Mouse (Mus musculus) adrenal gland, postnatal 14 days (tissue): ENCODE results near the gene Hdac10. TPM values are rescaled to one million over a fixed set of nuclear protein-coding genes. Genes with fewer than 3 reads are reported as not detected.

Experiments used
- DNase-seq: peaks from one replicate; pipeline ENCODE4 v3.0.0; 2021; ENCODE audit warnings: mixed read lengths
- total RNA-seq: library from RNA; stranded (reverse); gene quantifications from 2 replicates; pipeline ENCODE4 v1.2.3, GENCODE M21; 2021

Hdac10 gene
- total RNA-seq, 1 experiment from 2014 or later = 11.9 TPM

GRCm38 (mm10) chr15:89148496-89149270, 20.2 kb upstream of the Hdac10 start:
- no peak for DNase-seq

GRCm38 (mm10) chr15:89147895-89148294, 19.4 kb upstream of the Hdac10 start:
- DNase-seq = no peak

- DNase-seq = no peak
Measured at GRCm38 (mm10) chr15:89147456-89147855, 19.0 kb upstream of the Hdac10 start.

- DNase-seq = no peak
Measured at GRCm38 (mm10) chr15:89147024-89147423, 18.5 kb upstream of the Hdac10 start.

GRCm38 (mm10) chr15:89146537-89146936, 18.0 kb upstream of the Hdac10 start:
- DNase-seq = peak; percentile 65

- no peak for DNase-seq
Measured at GRCm38 (mm10) chr15:89145813-89146350, 17.4 kb upstream of the Hdac10 start.

GRCm38 (mm10) chr15:89144965-89145364, 16.5 kb upstream of the Hdac10 start:
- DNase-seq = no peak

GRCm38 (mm10) chr15:89143134-89143533, 14.6 kb upstream of the Hdac10 start:
- no peak for DNase-seq

- no peak for DNase-seq
Measured at GRCm38 (mm10) chr15:89141905-89142304, 13.4 kb upstream of the Hdac10 start.

GRCm38 (mm10) chr15:89141443-89141842, 12.9 kb upstream of the Hdac10 start:
- no peak for DNase-seq

- DNase-seq = peak; percentile 72
Measured at GRCm38 (mm10) chr15:89140659-89141252, 12.3 kb upstream of the Hdac10 start, which contains the start of gene Mapk12. Gene Mapk12 (minus strand): TSS chr15:89140703.

- DNase-seq = peak; percentile 48
Measured at GRCm38 (mm10) chr15:89140048-89140658, 11.7 kb upstream of the Hdac10 start.

- no peak for DNase-seq
Measured at GRCm38 (mm10) chr15:89138531-89138930, 10.0 kb upstream of the Hdac10 start.

- no peak for DNase-seq
Measured at GRCm38 (mm10) chr15:89138046-89138405, 9.5 kb upstream of the Hdac10 start.

- no peak for DNase-seq
Measured at GRCm38 (mm10) chr15:89137378-89138045, 9.0 kb upstream of the Hdac10 start.

GRCm38 (mm10) chr15:89136461-89137155, 8.1 kb upstream of the Hdac10 start:
- DNase-seq = no peak

- DNase-seq = no peak
Measured at GRCm38 (mm10) chr15:89131316-89131715, 2.8 kb upstream of the Hdac10 start.

GRCm38 (mm10) chr15:89130245-89130644, 1.7 kb upstream of the Hdac10 start:
- DNase-seq = no peak

- no peak for DNase-seq
Measured at GRCm38 (mm10) chr15:89127364-89127940, 1.0 kb downstream of the Hdac10 start.

- DNase-seq = no peak
Measured at GRCm38 (mm10) chr15:89126622-89127021, 1.9 kb downstream of the Hdac10 start.

- DNase-seq = no peak
Measured at GRCm38 (mm10) chr15:89125351-89125750, 3.1 kb downstream of the Hdac10 start.

- DNase-seq = no peak
Measured at GRCm38 (mm10) chr15:89124312-89124711, 4.2 kb downstream of the Hdac10 start.
